Mouse (Mus musculus) liver, embryonic 16.5 days (tissue): Measurements from ENCODE around the gene Trappc6a. TPM values are rescaled to one million over a fixed set of nuclear protein-coding genes. Genes with fewer than 3 reads are reported as not detected.
"Not testable (repeated sequence)": the region's sequence is repeated elsewhere in the genome, so short reads cannot be mapped to it uniquely, and the experiment has no call there.

Source experiments
- ATAC-seq: fragments of 200-750 bp; cut with Nextera tagmentation; 2 replicates; pipeline ENCODE4 v1.8.0; 2017; ENCODE audit warnings: low read depth, mild to moderate bottlenecking, moderate number of reproducible peaks, moderate library complexity
- H3K27ac ChIP-seq: fragments of 300-500 bp; sonication (generic); 2 replicates; pipeline ENCODE4 v1.5.1; 2014; ENCODE audit warnings: mild to moderate bottlenecking, low read length
- H3K27me3 ChIP-seq: fragments of 300-500 bp; sonication (generic); 2 replicates; pipeline ENCODE4 v1.6.1; 2014; ENCODE audit warnings: low read depth, low read length, mixed read lengths; ENCODE audit not compliant: control insufficient read depth, insufficient read depth
- H3K36me3 ChIP-seq: fragments of 300-500 bp; sonication (generic); 2 replicates; pipeline ENCODE4 v1.6.1; 2014; ENCODE audit warnings: mild to moderate bottlenecking; ENCODE audit not compliant: control insufficient read depth, insufficient read depth
- H3K4me1 ChIP-seq: fragments of 300-500 bp; sonication (generic); 2 replicates; pipeline ENCODE4 v1.6.1; 2014; ENCODE audit warnings: low read depth, low read length, mixed read lengths; ENCODE audit not compliant: control insufficient read depth
- H3K4me2 ChIP-seq: fragments of 300-500 bp; sonication (generic); 2 replicates; pipeline ENCODE4 v1.6.1; 2014; ENCODE audit warnings: low read depth, low read length, mixed read lengths
- H3K4me3 ChIP-seq: fragments of 300-500 bp; sonication (generic); 2 replicates; pipeline ENCODE4 v1.5.1; 2014; ENCODE audit warnings: low read depth, mild to moderate bottlenecking, low read length
- H3K9ac ChIP-seq: fragments of 300-500 bp; sonication (generic); 2 replicates; pipeline ENCODE4 v1.6.1; 2014; ENCODE audit warnings: low read depth, low read length
- H3K9me3 ChIP-seq: fragments of 300-500 bp; sonication (generic); replicated peaks from 2 replicates; pipeline ENCODE4 v1.6.1; 2016; ENCODE audit warnings: low read length; ENCODE audit not compliant: control insufficient read depth
- WGBS: fragments of 180-500 bp; shearing (Covaris S2); extraction: QIAGEN DNeasy Blood & Tissue Kit; methylation state at CpG from one replicate; pipeline ENCODE4 v1.1.7; 2014; ENCODE audit not compliant: insufficient replicate concordance; 5-methylcytosine and 5-hydroxymethylcytosine counted together
- polyA plus RNA-seq: library from polyadenylated mRNA; unstranded; fragments of >200 nt; fragmentation: Nextera tagmentation; extraction: Ambion mirVana; gene quantifications from 2 replicates; pipeline ENCODE4 v1.2.1, GENCODE M21; 2015

Trappc6a gene
- polyA plus RNA-seq, 1 experiment from 2014 or later, result 37.2 TPM

GRCm38 (mm10) chr7:19511934-19512333 lies 3.7 kb downstream of the Trappc6a start:
- H3K4me1 ChIP-seq, result peaks cover 19% of the 10 kb centered on the region
- not testable (repeated sequence) for H3K27me3 ChIP-seq, H3K4me3 ChIP-seq, H3K4me2 ChIP-seq, H3K9ac ChIP-seq, H3K36me3 ChIP-seq, H3K27ac ChIP-seq, H3K9me3 ChIP-seq, ATAC-seq
- WGBS, result 64% methylated on average over 6 of the region's 7 CpGs

- no peak overlapping the region for H3K27ac ChIP-seq
- no peak overlapping the region for H3K9ac ChIP-seq
- 59% methylated on average over 6 of the region's 6 CpGs for WGBS
- H3K4me2 ChIP-seq, result no peak overlapping the region
- no peak for ATAC-seq
- H3K36me3 ChIP-seq, result no peaks in the 10 kb centered on the region
- H3K9me3 ChIP-seq, result no peaks in the 10 kb centered on the region
- H3K4me3 ChIP-seq, result no peak overlapping the region
- peaks cover 10% of the 10 kb centered on the region for H3K27me3 ChIP-seq
- H3K4me1 ChIP-seq, result peaks cover 15% of the 10 kb centered on the region
Measured at GRCm38 (mm10) chr7:19512353-19512752, 4.2 kb downstream of the Trappc6a start.

- no peak within 1 kb of the TSS for H3K9ac ChIP-seq
- no peak within 1 kb of the TSS for H3K4me2 ChIP-seq
- no peaks in the 10 kb centered on the region for H3K9me3 ChIP-seq
- H3K27me3 ChIP-seq, result peaks cover 64% of the 10 kb centered on the region
- H3K36me3 ChIP-seq, result no peaks in the 10 kb centered on the region
- H3K4me3 ChIP-seq, result no peak within 1 kb of the TSS
- ATAC-seq, result no peak
- 3% methylated on average over 24 of the region's 29 CpGs for WGBS
- H3K27ac ChIP-seq, result no peak within 1 kb of the TSS
- peaks cover 4% of the 10 kb centered on the region for H3K4me1 ChIP-seq
Measured at GRCm38 (mm10) chr7:19517652-19518365, 9.6 kb downstream of the Trappc6a start, which contains the start of gene Nkpd1. Gene Nkpd1 (plus strand): TSS chr7:19517838.

DNA sequence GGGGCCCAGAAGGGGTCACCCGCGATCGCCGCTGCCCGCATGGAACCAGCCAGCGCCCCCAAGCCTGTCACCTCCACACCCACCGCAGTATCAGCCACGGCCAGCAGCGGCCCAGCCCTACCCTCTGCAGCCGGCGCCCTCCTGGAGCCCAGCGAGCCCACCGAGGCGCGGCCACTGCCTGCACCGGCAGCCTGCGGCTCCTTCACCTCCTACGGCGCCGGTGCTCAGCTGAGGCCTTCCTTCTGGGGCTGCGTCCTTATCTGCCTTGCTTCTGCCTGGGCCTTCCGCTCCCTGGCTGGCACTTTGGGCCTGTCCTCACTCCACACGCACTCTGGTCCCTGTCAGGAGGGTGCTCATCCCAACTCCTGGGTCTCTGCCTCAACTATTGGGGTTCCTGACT lies 11.8 kb downstream of the Trappc6a start:
- WGBS, result 3% methylated on average over 23 of the region's 23 CpGs
- Histone ChIP-seq H3K27me3 (peaks cover 87% of the 10 kb centered on the region), H3K4me1 (peaks cover 7% of the 10 kb centered on the region), H3K9ac (no peak overlapping the region), H3K9me3 (no peaks in the 10 kb centered on the region), H3K4me2 (peak overlapping the region; percentile 29; the same call in 1 of the 2 replicates), H3K4me3 (no peak overlapping the region), H3K27ac (no peak overlapping the region), H3K36me3 (no peaks in the 10 kb centered on the region)
- no peak for ATAC-seq

GRCm38 (mm10) chr7:19523017-19523756 lies 15.0 kb downstream of the Trappc6a start:
- H3K4me3 ChIP-seq, result peak overlapping the region; percentile 36
- H3K27me3 ChIP-seq, result peaks cover 75% of the 10 kb centered on the region
- H3K4me1 ChIP-seq, result peaks cover 7% of the 10 kb centered on the region
- no peak overlapping the region for H3K27ac ChIP-seq
- no peak overlapping the region for H3K9ac ChIP-seq
- H3K36me3 ChIP-seq, result no peaks in the 10 kb centered on the region
- WGBS, result 8% methylated on average over 72 of the region's 72 CpGs
- H3K9me3 ChIP-seq, result no peaks in the 10 kb centered on the region
- ATAC-seq, result no peak
- H3K4me2 ChIP-seq, result peak overlapping the region; percentile 39

DNA sequence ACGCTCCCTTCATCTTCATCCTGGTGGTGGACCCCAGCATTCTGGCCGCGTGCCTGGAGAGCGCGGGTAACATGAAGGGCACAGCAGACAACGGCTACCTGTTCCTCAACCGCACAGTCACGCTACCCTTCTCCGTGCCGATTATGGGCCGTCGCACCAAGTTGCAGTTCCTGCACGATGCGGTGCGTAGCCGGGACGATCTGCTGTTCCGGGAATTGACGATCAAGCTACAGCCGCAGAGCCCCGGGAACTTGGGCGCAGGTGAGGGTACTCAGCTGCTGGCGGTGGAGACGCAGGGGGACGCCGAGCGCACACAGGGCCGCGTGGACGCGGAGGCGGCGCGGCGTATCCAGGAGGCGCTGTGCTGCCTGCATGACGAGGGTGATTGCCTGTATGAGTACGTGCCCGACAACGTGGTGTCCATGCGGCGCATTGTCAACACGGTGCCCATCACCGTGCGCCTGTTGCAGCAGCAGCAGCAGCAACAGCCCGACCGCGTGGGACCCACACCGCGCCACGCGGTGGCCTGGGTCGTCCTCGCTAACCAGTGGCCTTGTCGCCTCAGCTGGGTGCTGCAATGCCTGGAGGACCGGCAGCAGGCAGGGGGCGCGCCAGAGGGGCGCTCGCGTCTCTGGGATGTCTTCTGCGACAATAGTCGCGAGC lies 15.7 kb downstream of the Trappc6a start:
- Histone ChIP-seq H3K9ac (no peak overlapping the region), H3K9me3 (no peaks in the 10 kb centered on the region), H3K4me3 (peak overlapping the region; percentile 36), H3K4me2 (peak overlapping the region; percentile 39), H3K36me3 (no peaks in the 10 kb centered on the region; the same call in 1 of the 2 replicates), H3K27me3 (peaks cover 68% of the 10 kb centered on the region), H3K27ac (no peak overlapping the region), H3K4me1 (peaks cover 7% of the 10 kb centered on the region)
- whole genome bisulfite sequencing, result 2% methylated on average over 64 of the region's 64 CpGs
- peak; percentile 16; the same call in 1 of the 2 replicates for ATAC-seq

- H3K4me3 ChIP-seq, result peak overlapping the region; percentile 36
- no peaks in the 10 kb centered on the region for H3K9me3 ChIP-seq
- WGBS, result 20% methylated on average over 24 of the region's 24 CpGs
- H3K4me1 ChIP-seq, result peaks cover 7% of the 10 kb centered on the region
- no peak overlapping the region for H3K27ac ChIP-seq
- H3K9ac ChIP-seq, result no peak overlapping the region
- H3K36me3 ChIP-seq, result no peaks in the 10 kb centered on the region; the same call in 1 of the 2 replicates
- peaks cover 61% of the 10 kb centered on the region for H3K27me3 ChIP-seq
- H3K4me2 ChIP-seq, result peak overlapping the region; percentile 39; the same call in 1 of the 2 replicates
- ATAC-seq, result no peak
Measured at GRCm38 (mm10) chr7:19524420-19525104, 16.4 kb downstream of the Trappc6a start.

GRCm38 (mm10) chr7:19525105-19525481 lies 16.9 kb downstream of the Trappc6a start:
- peaks cover 56% of the 10 kb centered on the region for H3K27me3 ChIP-seq

More at GRCm38 (mm10) chr7:19525105-19525481, 16.9 kb downstream of the Trappc6a start:
- Histone ChIP-seq H3K4me1 (peaks cover 3% of the 10 kb centered on the region), H3K36me3 (peaks cover 4% of the 10 kb centered on the region), H3K4me2 (no peak overlapping the region), H3K4me3 (no peak overlapping the region), H3K27ac (no peak overlapping the region), H3K9me3 (no peaks in the 10 kb centered on the region), H3K9ac (no peak overlapping the region)
- ATAC-seq, result no peak
- WGBS, result 49% methylated on average over 2 of the region's 2 CpGs
